Mouse (Mus musculus) right cerebral cortex, adult 2 months (tissue): ENCODE measurements around the gene Nudt8.
A peak's percentile ranks its signal among the peaks of the same experiment; 100 is the strongest.
"Not testable (repeated sequence)": the region's sequence is repeated elsewhere in the genome, so short reads cannot be mapped to it uniquely, and the experiment has no call there.

ENCODE experiments used
- DNase-seq, 2 experiments: peaks; one replicate each; pipeline ENCODE4 v3.0.0; 2021 to 2022; ENCODE audit warnings: low spot score in 2 of 2

Gene Nudt8

DNA sequence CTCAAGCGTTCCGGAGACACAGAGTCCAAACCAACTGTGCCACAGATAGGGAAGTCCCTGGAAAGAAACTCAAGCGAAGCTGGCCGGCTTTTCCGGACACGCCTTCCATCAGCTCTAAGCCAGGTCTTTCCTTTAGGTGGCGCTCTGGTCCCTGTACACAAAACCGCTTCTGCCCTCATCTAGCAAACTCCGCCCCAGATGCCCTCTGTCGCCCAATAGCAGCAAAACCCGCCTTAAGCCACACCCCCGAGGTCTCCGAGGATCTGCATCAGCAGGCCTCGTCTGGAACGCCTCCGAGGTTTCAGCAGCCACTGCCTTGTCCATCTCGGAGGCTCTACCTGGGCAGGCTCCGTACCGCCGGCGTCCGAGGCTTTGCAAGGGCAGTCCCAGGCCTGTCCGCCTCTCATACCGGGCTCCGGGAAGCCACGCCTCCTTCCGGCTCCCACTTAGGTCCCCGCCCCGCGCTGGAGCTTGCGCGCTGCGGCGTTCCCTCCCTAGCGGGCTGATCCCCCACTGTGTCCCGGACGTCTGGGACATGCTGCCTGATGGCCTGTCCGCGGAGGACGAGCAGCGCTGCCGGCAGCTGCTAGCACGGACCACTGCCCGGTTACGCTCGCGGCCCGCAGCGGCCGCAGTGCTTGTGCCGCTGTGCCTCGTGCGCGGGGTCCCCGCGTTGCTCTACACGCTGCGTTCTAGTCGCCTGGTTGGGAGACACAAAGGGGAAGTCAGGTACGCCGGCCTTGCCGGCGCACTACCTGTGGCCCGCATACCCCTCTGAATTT lies at the start of gene Nudt8, which contains the start of gene Gm49405:
TSS of gene Nudt8 (plus strand) at position 462 of the 782 bp plus-strand sequence.
TSS of gene Gm49405 (plus strand) at position 508 of the 782 bp plus-strand sequence.
- peak; percentile 96 to 98 for DNase-seq

DNA sequence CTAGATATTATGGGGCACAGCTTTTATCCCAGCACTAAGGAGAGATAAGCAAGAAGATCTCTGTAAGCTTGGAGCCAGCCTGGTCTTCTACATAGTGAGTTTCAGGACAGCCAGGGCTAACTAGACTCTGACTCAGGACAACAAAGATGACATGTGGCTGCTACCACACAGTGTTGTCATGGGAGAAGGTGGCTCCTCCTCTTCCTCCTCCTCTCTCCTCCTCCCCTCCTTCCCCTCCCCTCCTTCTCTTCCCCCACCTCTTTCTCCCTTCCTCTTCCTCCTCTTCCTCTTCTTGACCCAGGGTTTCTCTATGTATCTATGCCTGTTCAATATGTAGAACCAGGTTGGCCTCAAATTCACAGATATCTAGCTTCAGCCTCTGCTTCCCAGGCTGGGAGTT lies 48.9 kb upstream of the Nudt8 start:
- no peak for DNase-seq

DNA sequence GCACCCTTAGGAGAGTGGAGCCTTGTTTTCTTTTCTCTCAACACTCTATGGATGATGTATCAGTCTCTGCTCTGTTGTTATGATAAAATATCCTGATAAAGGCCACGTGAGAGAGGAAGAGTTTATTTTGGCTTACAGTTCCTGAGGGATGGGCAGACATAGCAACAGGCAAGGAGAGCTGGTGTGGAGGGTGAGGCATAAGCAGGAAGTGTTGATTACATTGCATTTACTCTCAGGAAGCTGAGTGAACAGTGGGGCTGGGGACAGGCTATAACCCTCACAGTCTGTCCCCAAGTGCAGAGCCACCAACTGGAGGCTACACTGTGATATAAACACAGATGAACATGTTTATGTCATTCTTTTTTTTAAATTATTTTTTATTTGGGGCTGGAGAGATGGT lies 48.3 kb upstream of the Nudt8 start:
- no peak for DNase-seq

DNA sequence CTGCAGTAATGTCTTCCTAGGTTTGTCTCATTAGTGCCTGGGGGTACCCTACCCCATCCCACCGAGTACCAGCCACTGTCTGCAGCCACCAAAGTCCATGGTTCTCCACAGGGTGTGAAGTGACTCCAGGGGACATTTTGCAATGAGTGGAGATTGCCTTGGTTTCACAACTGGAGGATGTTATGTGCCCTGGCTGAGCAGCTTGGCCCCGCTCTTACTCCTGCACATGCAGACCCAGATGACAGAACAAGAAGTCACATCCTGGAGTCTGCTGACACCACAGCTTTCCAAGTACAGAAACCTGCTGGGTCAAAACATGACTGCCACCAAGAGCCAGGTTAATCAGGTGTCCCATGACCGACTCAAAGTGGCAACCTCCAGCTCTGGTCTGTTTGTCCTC lies 45.3 kb upstream of the Nudt8 start:
- DNase-seq: no peak

DNA sequence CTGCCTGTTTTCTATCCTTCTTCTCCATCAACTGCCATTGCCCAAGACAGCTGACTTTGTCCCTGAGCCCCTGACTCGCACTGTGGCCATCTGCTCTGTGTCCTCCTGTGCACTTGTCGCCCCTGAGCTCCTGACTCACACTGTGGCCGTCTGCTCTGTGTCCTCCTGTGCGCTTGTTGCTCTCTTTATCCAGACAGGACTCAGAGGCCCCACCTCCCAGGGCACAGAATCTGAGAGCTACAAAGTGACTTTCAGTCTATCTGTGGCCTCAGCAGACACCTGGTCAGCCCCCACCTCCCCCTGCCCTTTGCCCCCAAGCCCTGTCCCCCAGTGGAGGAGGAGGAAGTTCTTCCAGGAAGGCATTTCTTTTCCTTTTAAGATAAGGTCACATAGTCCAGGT lies 44.6 kb upstream of the Nudt8 start:
- DNase-seq: no peak

DNA sequence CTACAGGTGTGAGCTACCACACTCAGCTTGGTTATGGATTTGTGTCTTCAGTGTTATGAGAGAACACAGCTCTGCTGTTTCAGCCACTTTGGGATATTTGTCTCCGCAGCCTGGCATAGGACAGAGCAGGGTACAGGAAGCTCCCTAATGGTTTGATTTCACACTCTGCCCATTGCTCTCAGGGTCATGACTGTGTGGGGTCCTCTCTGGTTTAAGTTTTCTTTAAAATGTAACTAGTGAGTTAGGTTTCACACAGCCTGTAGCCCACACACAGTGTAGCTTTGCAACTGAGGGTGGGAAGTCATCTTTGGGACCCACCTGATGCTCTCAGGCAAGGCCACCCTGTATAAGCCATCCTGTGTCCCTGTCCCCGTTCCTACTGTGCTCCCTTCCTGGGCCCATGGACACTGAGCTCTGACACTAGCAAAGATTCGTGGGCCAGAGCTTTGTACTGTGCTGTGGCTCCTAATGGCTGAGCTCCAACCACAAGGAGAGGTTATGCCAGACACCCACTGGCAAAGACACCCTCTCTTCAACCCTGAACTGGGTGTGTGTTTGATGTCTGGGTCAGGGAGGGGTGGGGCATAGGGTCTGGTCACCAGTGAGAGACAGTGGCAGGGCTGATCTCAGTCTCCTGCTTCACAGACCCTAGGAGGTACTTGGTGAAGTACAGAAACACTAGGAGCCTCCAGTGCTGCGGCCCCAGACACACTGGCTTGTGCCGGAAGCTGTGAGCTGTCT lies 42.9 kb upstream of the Nudt8 start:
- DNase-seq: not testable (repeated sequence)

DNA sequence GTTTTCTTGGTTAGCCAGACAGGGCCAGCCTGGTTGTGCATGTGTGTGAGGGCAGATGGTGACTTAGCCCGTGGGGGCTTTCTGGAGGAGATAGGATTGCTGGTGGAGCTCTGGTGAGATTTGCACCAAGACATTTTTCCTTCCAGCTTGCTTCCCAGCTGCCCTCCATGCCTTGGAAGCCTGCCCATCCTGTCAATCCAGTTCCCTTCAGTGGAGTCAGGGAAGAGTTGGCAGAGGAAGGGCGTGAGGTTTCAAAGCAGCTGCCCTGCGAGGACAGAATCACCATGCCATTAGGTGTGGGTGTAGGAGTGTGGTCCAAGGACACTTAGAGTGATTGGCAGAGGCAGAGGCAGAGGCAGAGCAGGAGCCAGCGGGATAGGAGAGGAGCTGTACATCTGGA lies 41.9 kb upstream of the Nudt8 start, which contains the start of gene Aldh3b3:
TSS of gene Aldh3b3 (plus strand) at position 176 of the 400 bp plus-strand sequence.
- DNase-seq: no peak

DNA sequence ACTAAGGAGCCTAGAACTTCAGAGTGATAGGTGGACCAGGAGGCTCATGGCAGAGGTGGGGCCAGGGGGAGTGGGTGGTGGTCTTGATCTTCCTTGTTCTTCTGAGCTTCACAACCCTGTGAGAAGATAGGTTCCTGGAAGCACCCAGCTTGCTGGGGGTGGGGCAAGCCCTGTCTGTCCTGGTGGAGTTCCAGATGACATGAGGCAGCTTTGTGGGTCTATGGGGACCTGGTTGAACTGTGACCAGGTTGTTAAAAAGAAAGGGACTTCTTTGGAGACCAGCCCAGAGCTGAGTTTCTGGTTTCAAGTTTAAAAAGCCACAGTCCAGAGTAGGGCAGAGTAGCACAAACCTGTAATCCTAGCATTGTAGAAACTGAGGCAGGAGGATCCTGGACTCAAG lies 41.4 kb upstream of the Nudt8 start:
- no peak for DNase-seq

DNA sequence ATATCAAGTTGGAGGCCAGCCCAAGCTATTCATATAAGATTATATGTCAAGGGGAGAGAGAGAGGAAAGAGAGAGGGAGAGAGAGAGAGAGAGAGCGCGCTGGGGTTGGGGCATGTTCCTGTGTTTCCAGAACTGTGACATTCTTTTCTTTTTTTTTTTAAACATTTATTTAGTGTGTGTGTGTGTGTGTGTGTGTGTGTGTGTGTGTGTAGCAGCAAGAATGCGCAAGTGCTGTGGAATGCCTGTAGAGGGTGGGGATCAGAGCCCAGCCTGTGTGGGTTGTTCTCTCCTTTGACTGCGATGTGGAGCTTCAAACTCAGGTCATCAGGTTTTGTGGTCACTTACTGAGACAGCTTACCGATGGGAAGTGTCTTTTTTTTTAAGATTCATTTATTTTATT lies 40.2 kb upstream of the Nudt8 start:
- no peak for DNase-seq

DNA sequence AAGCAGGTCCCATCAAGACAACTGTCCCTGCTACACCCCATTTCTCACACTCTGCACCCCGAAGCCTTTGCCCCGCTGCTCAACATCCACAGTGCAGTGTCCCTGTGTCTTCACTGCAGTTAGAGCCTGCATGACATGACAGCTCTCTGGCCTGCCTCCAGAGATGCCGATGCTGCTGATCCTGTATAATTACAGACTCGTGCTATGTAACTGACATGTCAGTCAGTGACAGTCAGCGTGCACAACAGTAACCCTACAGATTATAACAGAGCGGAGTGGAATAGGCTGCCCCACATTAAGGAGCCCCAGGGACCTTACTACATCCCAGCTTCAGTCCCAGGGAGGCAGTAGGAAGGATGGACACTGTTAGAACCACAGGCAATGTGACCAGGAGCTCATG lies 38.6 kb upstream of the Nudt8 start:
- not testable (repeated sequence) for DNase-seq

DNA sequence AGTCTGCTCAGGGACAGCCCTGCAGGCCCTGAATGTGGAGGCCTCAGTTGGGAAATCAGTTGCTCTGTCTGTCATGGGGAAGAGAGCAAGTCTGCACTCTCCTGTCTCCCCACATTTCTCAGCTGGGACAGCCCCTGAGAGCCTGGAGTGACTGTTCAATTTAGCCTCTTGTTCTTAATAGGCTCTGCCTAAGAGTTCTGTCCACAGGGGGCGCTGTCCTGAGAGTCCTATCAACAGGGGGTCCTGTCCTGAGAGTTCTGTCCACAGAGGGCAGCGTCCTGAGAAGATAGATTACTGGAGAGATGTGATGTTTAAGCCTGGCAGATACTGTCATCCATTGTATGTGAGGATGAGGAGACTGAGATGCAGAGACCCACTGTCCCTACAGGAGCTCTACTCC lies 37.9 kb upstream of the Nudt8 start:
- DNase-seq: no peak

DNA sequence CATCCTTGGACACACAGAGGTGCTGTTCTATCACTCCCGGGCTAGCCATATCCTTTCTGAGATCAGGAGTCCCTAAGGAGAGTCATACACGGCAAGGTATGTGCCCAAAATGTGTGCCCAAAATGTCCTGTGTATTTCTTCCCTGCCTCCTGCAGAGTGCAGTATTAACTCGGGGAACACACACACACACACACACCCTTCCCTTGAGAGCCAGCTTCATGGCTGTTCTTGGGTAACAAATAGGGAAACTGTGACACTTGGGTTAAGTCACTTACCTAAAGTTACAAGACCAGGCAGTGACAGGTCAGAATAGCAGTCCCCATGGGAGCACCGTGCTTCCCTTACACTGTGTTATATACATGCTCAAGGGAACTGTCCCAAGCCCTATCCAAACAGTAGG lies 36.4 kb upstream of the Nudt8 start:
- no peak for DNase-seq

DNA sequence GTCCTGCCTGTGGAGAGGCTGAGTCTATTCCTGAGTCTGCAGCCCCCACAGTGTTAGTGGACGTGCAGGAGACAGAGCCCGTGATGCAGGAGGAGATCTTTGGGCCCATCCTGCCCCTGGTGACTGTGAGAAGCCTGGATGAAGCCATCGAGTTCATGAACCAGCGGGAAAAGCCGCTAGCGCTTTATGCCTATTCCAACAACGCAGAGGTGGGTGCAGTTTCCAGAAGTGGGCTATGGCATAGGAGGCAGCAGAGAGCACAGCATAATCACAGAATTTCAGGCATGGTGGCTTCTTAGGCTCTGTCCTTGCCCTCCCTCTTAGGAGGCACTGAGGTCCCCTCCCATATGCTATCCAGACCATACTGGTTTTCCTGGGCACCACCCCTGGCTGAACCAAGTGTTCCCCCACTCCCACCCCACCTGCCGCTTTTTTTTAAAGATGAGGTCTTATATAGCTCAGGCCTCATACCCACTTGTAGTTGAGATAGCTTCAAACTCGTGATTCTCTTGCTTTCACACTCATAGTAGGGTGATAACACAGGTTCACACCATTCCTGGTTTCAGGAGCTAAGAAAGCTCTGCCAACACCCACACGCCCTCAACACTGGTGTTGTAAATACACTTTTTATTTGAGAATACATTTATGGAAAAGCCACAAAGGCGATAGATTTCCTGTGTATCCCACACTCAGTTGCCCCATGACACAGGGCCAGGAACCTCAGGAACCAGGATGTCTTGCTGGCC lies 33.9 kb upstream of the Nudt8 start:
- no peak for DNase-seq

DNA sequence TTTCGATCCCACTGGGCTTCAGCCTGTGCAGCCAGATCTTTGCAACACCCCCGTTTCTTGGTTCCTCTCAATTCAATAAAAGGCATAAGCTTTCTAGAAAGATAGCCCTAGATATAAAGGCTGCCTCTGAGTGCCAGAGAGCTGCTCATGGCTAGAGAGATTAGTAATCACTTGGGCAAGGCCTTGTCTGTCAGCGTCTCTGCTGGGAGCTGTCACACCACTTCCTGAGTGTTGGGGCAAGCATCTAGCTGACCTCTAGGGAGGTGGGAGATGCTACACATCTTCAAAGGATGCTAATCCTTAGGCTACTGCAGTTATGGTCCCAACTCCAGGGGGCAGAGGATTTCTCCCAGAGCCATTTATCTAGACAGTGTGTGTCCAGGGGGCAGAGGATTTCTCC lies 33.1 kb upstream of the Nudt8 start:
- no peak for DNase-seq

DNA sequence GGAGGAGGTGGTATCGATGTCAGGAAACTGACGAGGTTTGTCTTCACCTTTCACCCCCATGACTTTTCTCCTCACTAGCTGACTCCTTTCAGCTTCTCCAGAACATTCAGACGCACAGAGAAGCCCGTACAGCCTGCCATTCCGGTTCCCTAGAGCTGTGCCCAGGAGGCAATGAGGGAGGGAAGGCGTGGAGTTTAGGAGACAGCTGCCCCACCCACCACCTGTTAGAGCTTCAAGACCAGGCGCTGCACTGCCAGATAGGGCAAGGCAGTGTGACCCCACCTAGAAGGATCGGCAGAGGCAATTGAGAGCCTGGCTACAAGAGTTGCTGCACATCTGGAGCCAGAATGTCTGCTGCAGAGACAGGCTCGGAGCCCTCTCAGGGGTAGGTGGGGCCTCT lies 28.2 kb upstream of the Nudt8 start, which contains the start of gene Aldh3b2:
TSS of gene Aldh3b2 (plus strand) at position 100 of the 400 bp plus-strand sequence.
- DNase-seq: no peak

DNA sequence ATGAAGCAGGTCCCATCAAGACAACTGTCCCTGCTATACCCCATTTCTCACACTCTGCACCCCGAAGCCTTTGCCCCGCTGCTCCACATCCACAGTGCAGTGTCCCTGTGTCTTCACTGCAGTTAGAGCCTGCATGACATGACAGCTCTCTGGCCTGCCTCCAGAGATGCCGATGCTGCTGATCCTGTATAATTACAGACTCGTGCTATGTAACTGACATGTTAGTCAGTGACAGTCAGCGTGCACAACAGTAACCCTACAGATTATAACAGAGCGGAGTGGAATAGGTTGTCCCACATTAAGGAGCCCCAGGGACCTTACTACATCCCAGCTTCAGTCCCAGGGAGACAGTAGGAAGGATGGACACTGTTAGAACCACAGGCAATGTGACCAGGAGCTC lies 25.8 kb upstream of the Nudt8 start:
- DNase-seq: not testable (repeated sequence)

DNA sequence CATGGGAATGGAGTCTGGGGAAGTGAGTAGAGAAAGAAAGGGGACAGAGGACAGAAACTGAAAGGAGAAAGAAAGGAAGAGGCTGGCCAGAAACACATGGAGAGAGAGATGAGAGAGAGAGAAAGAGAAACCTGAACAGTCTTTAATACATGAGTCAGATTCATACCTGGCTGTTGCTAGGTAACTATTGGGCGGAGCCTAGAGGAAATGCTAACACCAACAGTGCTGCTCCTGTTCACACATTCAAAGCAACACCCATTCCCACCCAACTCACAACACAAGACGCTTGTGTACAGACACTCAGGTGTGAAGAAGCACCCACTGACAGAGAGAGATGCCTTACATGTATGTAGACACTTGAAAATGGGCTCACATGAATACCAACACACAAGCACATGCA lies 24.5 kb upstream of the Nudt8 start:
- DNase-seq: no peak

DNA sequence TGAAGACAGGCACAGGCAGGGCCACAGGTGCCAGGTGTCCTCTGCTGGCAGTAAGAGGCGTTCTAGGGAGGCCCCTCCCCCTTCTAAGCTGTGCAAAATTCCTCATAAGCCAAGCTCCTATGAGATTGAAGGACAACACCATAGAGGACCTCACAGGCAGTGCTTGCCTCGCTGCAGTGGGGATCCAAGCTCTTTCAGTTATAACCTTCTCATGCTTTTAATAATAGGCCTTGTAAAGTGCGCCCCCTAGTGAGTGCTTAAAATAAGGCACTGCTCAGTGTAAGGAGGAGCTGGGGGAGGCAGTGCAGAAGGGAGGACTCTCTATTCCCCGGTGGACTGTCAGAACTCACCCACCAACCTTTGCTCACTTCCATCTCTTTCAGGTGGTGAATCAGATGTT lies 20.1 kb upstream of the Nudt8 start:
- DNase-seq: peak; percentile 82 to 84

DNA sequence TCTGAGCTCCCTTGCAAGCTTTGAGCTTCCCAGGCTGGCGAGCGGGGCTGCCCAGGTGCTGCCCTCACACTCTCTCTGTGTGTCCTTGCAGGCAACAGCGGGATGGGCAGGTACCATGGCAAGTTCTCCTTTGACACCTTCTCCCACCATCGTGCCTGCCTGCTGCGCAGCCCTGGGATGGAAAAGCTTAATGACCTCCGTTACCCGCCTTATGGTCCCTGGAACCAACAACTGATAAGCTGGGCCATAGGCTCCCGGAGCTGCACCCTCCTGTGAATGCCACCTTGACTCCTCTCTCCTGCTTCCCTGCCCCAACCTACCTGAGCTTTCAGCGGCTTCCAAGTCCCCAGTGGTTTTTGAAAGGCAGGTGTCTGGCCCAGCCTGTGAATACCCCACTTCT lies 19.5 kb upstream of the Nudt8 start:
- no peak for DNase-seq

DNA sequence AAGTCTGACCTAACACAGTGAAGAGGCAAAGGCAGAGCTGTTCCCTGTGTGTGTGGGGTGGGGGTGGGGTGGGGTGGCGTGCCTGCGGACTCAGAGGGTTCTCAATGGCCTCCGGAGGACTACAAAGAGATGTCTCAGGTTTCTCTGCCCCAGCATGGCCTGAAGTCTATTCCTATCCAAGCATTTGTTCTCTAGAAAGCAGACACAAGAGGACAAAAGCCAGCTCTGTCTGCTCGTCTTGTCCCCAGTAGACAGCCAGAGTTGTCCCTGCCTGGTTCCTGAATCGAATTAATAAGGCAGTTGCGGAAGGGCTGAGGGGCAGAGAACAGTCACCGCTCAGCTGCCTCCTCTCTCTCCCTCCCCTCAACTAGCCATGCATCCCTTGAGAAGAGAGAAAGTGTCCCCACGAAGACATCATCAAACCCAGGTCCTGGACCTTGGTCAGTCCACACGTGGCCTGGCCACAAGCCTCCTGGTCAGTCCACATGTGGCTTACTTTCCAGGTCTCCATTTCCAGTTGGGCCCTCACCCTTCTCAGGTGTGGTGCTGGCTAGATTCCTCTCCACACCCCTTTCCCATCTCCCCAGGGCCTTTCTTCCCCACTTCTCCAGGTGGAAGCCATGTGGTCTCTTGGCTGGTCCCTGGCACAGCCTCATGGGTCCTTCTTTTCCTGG lies 16.7 kb upstream of the Nudt8 start:
- DNase-seq: no peak

DNA sequence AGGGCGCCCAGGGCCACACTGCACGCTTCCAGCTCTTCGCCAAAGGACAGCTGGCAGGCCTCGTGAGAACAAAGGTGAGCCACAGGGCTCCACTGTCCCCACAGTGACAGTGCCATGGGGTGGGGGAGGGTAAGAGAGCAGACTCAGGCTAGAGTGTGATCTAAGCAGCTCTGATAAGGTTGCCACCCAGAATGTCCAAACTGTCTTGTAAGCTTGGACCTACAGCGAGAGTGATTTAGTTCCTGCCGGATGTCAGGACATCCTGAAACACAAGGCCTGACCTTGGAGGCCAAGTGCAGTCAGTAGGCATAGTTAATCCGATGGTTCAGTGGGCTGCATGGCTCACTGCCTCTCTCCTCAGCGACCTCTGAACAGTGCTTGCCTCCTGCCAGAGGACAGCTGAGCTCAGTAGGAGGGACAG lies 15.1 kb upstream of the Nudt8 start:
- no peak for DNase-seq

DNA sequence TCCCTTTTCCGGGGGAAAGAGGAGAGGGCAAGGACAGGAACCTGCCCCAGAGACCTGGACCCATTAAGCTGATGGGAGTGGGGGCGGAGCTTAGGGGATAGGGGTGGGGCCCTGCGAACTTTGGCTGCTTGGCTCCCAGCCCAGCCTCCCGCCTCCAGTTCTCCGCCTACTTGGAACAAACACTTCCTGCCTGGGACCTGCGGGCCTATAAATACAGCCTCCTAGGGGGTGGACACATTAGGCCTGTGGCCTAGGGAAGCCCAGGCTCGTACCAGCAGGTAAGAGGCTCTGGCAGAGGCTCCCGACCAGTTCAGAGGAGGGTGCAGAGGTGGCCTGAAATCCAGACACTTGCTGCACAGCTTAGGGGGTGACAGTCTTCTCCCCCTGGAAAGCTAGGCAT lies 14.0 kb upstream of the Nudt8 start, which contains the start of gene Acy3:
TSS of gene Acy3 (plus strand) at position 237 of the 400 bp plus-strand sequence.
- peak; percentile 50 to 62 for DNase-seq
